Mouse (Mus musculus) ES-Bruce4 (cell line): ENCODE results near the gene Aloxe3.

Experiments used
- CTCF ChIP-seq: IDR thresholded peaks from one replicate; pipeline ENCODE4 v1.8.1; 2011; ENCODE audit warnings: low read depth, low read length
- EP300 ChIP-seq: IDR thresholded peaks from 2 replicates; pipeline ENCODE4 v1.6.1; 2011; ENCODE audit warnings: low read depth, low read length; ENCODE audit not compliant: insufficient read depth

DNA sequence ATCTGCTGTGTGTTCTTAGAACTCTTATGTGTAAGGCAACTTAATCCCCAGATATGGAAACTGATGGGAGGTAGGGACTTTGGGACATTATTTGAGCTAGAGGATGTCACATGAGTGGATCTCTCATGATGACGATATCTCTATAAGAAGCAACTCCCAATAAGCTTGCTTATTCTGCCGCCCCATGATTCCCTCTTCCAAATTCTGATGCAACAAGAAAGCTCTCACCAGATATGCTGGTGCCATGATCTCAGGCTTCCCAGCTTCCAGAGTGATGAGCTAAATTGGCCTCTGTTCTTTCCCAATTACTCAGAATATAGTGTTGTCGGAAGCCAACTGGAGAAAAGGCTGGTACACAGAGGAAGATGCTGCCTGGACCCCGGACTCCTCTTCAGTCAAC lies 13.8 kb upstream of the Aloxe3 start:
- TF ChIP-seq CTCF = no peak
- no peak for TF ChIP-seq EP300
